In genomic region chr4:95083957-95084356, GRCm38 (mm10) we compare ENCODE assay signal across 17 mouse cellular contexts. TPM values are rescaled to one million over a fixed set of nuclear protein-coding genes. Genes with fewer than 3 reads are reported as not detected.
A peak's percentile ranks its signal among the peaks of the same experiment; 100 is the strongest.
DNase-seq lines count a peak whose midpoint lies in the region; ATAC-seq lines count a peak whose summit lies in the region.
"Had no signal": no experiment of that assay in that cellular context is flagged by ENCODE, and none has a peak within 500 bp of the region (broad histone marks: within the 10 kb centered on the region; RNA-seq: fewer than 3 reads in every experiment).

No protein-coding gene starts in this region.

- H3K79me2 ChIP-seq in macrophage (ENCODE audit: inconsistent target) = no peaks in the 10 kb centered on the region

- H3K27ac ChIP-seq in macrophage = peak overlapping the region; percentile 49
- H3K27ac ChIP-seq: heart, embryonic 10.5 days; limb, embryonic 13.5 days; liver, embryonic 14.5 days had no signal

- no peak overlapping the region for H3K4me3 ChIP-seq in macrophage (ENCODE audit: inconsistent target)
- H3K4me3 ChIP-seq: heart, embryonic 10.5 days; limb, embryonic 13.5 days had no signal

- ATAC-seq in neutrophil, adult 5-6 weeks (ENCODE audit: extremely low read depth, insufficient number of reproducible peaks, low FRiP score, poor library complexity, severe bottlenecking) = peak; percentile 63; the same call in 1 of the 2 replicates
- ATAC-seq: midbrain, embryonic 16.5 days had no signal

- 65% methylated on average over 8 of the region's 8 CpGs for WGBS in macrophage (ENCODE audit: missing documents)

- DNase-seq in 416B (ENCODE audit: low read depth) = peak; percentile 90
- DNase-seq in NIH3T3 (ENCODE audit: low read depth) = peak; percentile 45
- no peak for DNase-seq in urinary bladder, adult 18-20 months (ENCODE audit: low spot score in 2 of 2)
- no peak for DNase-seq in cerebellum, adult 8-10 months
- no peak for DNase-seq in embryo, embryonic 10.5 days (ENCODE audit: low spot score)
- DNase-seq: cerebellum, postnatal 10 days; embryo, embryonic 11 days; gastrocnemius, postnatal 14 days; kidney, adult 2 months; kidney, postnatal 10 days; thymus, adult 2 months had no signal

- no peaks in the 10 kb centered on the region for H3K36me3 ChIP-seq in macrophage (ENCODE audit: inconsistent target)
- H3K36me3 ChIP-seq: heart, embryonic 10.5 days; limb, embryonic 13.5 days had no signal

RNA-seq across cellular contexts. Expression of gene Jun, which starts 31.9 kb away (rescaled TPM):
- 100 to 1,000 TPM in 10 of 26 experiments, 10 to 100 TPM in 16; 17.6 to 414 (median 78.5) TPM for total RNA-seq in macrophage (2018; cell fraction: chromatin; rRNA removed)
- total RNA-seq in macrophage (2018; cell fraction: cytosol; rRNA removed) = 100 to 1,000 TPM in 18 of 26 experiments, 10 to 100 TPM in 8; 46.1 to 671 (median 174) TPM
- 100 to 1,000 TPM in 24 of 26 experiments, 10 to 100 TPM in 2; 58.0 to 810 (median 256) TPM for total RNA-seq in macrophage (2018; cell fraction: nucleus; rRNA removed)
- polyA plus RNA-seq in macrophage (2018) = 85.3 to 155 TPM (median 144 TPM) in 3 replicates
- total RNA-seq in neutrophil, adult 5-6 weeks (2017) = 106 TPM in 2 replicates

Comparison
In these comparisons a context has a peak if more than half of its experiments do, and no peak if none do; other contexts are left out.
1. DNase-seq: peak in 416B (single experiment) and NIH3T3 (single experiment); none in urinary bladder, adult 18-20 months (0 of 2), cerebellum, adult 8-10 months (single experiment) and embryo, embryonic 10.5 days (single experiment).